Mouse (Mus musculus): Measurements from ENCODE around the gene Klk1b5. TPM values are rescaled to one million over a fixed set of nuclear protein-coding genes. Genes with fewer than 3 reads are reported as not detected.
A peak's percentile ranks its signal among the peaks of the same experiment; 100 is the strongest.

Gene Klk1b5
- polyA plus RNA-seq, 1 experiment from 2014 or later, result not detected

DNA sequence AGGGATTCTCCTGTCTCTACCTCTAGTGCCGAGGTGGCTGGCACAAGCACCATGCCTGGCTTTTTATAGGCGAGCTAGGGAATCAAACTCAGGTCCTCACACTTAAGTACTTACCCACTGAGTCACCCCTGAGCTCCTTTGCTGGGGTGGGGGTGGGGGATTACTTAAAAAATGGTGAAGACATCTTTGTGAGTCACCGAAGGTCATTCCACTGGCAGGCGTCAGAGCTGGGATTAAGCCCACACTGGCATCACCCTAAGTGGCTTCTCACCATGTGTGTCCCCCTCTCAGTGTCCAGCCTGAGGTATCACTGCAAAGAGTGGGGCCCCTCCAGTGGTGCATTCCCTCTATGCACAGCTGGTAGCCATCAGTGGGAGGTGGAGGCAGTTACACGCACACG, 44.7 kb downstream of the Klk1b5 start:
- H3K9ac ChIP-seq, result no peak overlapping the region
- no peak overlapping the region for H3K4me3 ChIP-seq
- no peaks in the 10 kb centered on the region for H3K36me3 ChIP-seq
- no peak overlapping the region for H3K4me2 ChIP-seq
- ATAC-seq (ENCODE audit: low FRiP score, low read depth), result no peak
- 81% methylated on average over 6 of the region's 6 CpGs for whole genome bisulfite sequencing
- H3K4me1 ChIP-seq (replicated peaks), result peaks cover 8% of the 10 kb centered on the region
- no peak overlapping the region for H3K27ac ChIP-seq (replicated peaks)
- no peaks in the 10 kb centered on the region for H3K9me3 ChIP-seq
- 0 out of 2 replicates have a peak, but pooled peaks cover 4% of the 10 kb centered on the region for H3K27me3 ChIP-seq

GRCm38 (mm10) chr7:44261147-44261546, 45.4 kb downstream of the Klk1b5 start, which contains the start of gene Gm15517:
Gene Gm15517, plus strand, starts transcription at chr7:44261447.
- H3K27me3 ChIP-seq, result 0 out of 2 replicates have a peak, but pooled peaks cover 4% of the 10 kb centered on the region
- no peak within 1 kb of the TSS for H3K9ac ChIP-seq
- 35% methylated on average over 5 of the region's 5 CpGs for WGBS
- H3K4me3 ChIP-seq, result no peak within 1 kb of the TSS
- no peaks in the 10 kb centered on the region for H3K9me3 ChIP-seq
- no peak for ATAC-seq (ENCODE audit: low FRiP score, low read depth)
- no peaks in the 10 kb centered on the region for H3K36me3 ChIP-seq
- H3K4me2 ChIP-seq, result no peak within 1 kb of the TSS
- peaks cover 8% of the 10 kb centered on the region for H3K4me1 ChIP-seq (replicated peaks)
- no peak within 1 kb of the TSS for H3K27ac ChIP-seq (replicated peaks)

DNA sequence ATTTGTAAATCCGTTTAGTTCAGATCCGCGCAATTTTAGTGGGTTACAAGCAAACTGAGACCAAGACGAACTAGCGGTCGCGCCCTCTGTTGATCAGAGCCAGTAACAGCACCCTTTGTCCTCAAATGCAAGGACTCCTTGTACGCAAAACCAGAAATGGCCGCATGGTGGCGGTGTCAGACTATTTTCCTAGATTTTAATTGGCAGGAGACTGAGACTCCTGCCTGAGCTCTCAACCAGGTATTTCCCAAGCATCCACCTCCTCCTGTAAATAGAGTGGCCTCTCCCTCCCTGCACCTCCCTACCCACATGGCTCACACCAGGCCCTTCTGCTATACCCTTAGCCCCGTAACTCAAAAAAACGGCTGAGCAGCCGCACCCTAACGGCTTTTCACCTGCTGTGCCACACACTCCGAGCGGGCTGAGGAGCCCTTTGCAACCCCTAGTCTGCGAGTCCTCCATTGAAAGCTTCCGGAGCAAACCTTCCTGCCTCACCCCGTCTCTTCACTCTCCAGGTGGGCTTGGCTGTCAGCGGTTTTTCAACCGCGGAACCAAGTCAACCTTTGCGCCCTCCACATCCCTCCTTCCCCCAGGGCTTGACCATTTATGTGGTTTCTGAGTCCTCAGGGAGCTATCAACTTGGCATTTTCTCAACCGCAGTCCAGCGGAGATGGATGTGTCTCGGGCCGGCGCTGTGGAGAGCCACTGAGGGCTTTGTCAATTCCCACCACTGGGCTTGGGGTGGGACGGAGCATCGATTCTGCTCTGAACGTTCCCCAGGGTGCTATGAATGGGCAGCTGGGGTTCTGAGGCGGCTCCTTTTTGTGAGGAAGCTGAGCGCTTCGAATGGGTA, 47.3 kb downstream of the Klk1b5 start:
- 0 out of 2 replicates have a peak, but pooled peaks cover 4% of the 10 kb centered on the region for H3K27me3 ChIP-seq
- H3K9ac ChIP-seq, result peak overlapping the region; percentile 51
- H3K36me3 ChIP-seq, result no peaks in the 10 kb centered on the region
- H3K4me3 ChIP-seq, result peak overlapping the region; percentile 38
- WGBS, result under 1% methylated on average over 34 of the region's 34 CpGs
- no peaks in the 10 kb centered on the region for H3K9me3 ChIP-seq
- peaks cover 8% of the 10 kb centered on the region for H3K4me1 ChIP-seq (replicated peaks)
- peak overlapping the region; percentile 78 for H3K4me2 ChIP-seq
- peak; percentile 87 for ATAC-seq (ENCODE audit: low FRiP score, low read depth)
- H3K27ac ChIP-seq (replicated peaks), result peak overlapping the region; percentile 76

DNA sequence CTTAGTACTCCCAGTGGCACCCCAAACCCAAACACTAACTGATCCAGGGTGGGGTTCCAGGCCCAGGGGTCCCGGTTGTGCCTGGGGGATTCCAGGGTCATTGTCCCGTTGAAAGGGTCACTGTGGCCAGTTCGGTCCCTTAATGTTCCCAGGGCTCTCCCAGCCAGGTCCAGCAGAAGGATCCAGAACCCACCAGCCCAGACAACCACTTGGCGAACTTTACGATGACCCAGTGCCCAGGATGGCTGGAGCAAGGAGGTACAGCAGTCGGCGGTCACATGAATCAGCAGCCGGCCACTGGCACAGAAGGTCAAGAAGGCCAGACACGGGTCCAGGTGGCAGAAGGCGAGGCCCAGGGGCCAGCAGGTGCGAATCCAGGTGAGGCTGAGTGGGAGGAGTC, 52.4 kb downstream of the Klk1b5 start:
- Histone ChIP-seq H3K27me3 (no peaks in the 10 kb centered on the region), H3K4me3 (no peak overlapping the region), H3K4me1 (replicated peaks) (peaks cover 5% of the 10 kb centered on the region), H3K4me2 (no peak overlapping the region), H3K9ac (no peak overlapping the region), H3K27ac (replicated peaks) (no peak overlapping the region), H3K36me3 (no peaks in the 10 kb centered on the region), H3K9me3 (no peaks in the 10 kb centered on the region)
- no peak for ATAC-seq (ENCODE audit: low FRiP score, low read depth)
- 88% methylated on average over 11 of the region's 11 CpGs for WGBS

GRCm38 (mm10) chr7:44269397-44269796, 53.7 kb downstream of the Klk1b5 start:
- Histone ChIP-seq H3K4me2 (no peak overlapping the region), H3K4me3 (no peak overlapping the region), H3K9ac (no peak overlapping the region), H3K4me1 (replicated peaks) (no peaks in the 10 kb centered on the region), H3K9me3 (no peaks in the 10 kb centered on the region), H3K36me3 (no peaks in the 10 kb centered on the region), H3K27me3 (0 out of 2 replicates have a peak, but pooled peaks cover 4% of the 10 kb centered on the region), H3K27ac (replicated peaks) (no peak overlapping the region)
- no peak for ATAC-seq (ENCODE audit: low FRiP score, low read depth)
- 84% methylated on average over 2 of the region's 2 CpGs for WGBS

Other genes with a start within 250 kb of the Klk1b5 start
- gene Klk1b1, start 249.2 kb upstream of the Klk1b5 start, polyA plus RNA-seq (2015; fragmentation: Nextera tagmentation; extraction: Ambion mirVana), result not detected in 2 replicates
- not detected in 2 replicates for gene Klk1b9, start 239.9 kb upstream of the Klk1b5 start, polyA plus RNA-seq (2015; fragmentation: Nextera tagmentation; extraction: Ambion mirVana)
- gene Klk1b11, start 220.1 kb upstream of the Klk1b5 start, polyA plus RNA-seq (2015; fragmentation: Nextera tagmentation; extraction: Ambion mirVana), result not detected in 2 replicates
- gene Klk1b26, start 203.8 kb upstream of the Klk1b5 start, polyA plus RNA-seq (2015; fragmentation: Nextera tagmentation; extraction: Ambion mirVana), result not detected in 2 replicates
- gene Klk1b27, start 163.7 kb upstream of the Klk1b5 start, polyA plus RNA-seq (2015; fragmentation: Nextera tagmentation; extraction: Ambion mirVana), result not detected in 2 replicates
- not detected in 2 replicates for gene Klk1b21, start 113.6 kb upstream of the Klk1b5 start, polyA plus RNA-seq (2015; fragmentation: Nextera tagmentation; extraction: Ambion mirVana)
- not detected in 2 replicates for gene Klk1b22, start 103.3 kb upstream of the Klk1b5 start, polyA plus RNA-seq (2015; fragmentation: Nextera tagmentation; extraction: Ambion mirVana)
- gene Klk1b16, start 79.2 kb upstream of the Klk1b5 start, polyA plus RNA-seq (2015; fragmentation: Nextera tagmentation; extraction: Ambion mirVana), result not detected in 2 replicates
- gene Klk1b24, start 27.7 kb upstream of the Klk1b5 start, polyA plus RNA-seq (2015; fragmentation: Nextera tagmentation; extraction: Ambion mirVana), result not detected in 2 replicates
- gene Klk1b3, start 17.8 kb upstream of the Klk1b5 start, polyA plus RNA-seq (2015; fragmentation: Nextera tagmentation; extraction: Ambion mirVana), result not detected in 2 replicates
- gene Klk1b4, start 8.5 kb upstream of the Klk1b5 start, polyA plus RNA-seq (2015; fragmentation: Nextera tagmentation; extraction: Ambion mirVana), result not detected in 2 replicates
- gene Klk1, start 9.4 kb downstream of the Klk1b5 start, polyA plus RNA-seq (2015; fragmentation: Nextera tagmentation; extraction: Ambion mirVana), result not detected in 2 replicates
- 0.17 TPM in 1 of 2 replicates, not detected in the other for gene Gm36864, start 20.2 kb downstream of the Klk1b5 start, polyA plus RNA-seq (2015; fragmentation: Nextera tagmentation; extraction: Ambion mirVana)
- 1.1 and 1.2 TPM in 2 replicates for gene 1700028J19Rik, start 30.8 kb downstream of the Klk1b5 start, polyA plus RNA-seq (2015; fragmentation: Nextera tagmentation; extraction: Ambion mirVana)
- 193 and 221 TPM in 2 replicates for gene 2410002F23Rik, start 30.8 kb downstream of the Klk1b5 start, polyA plus RNA-seq (2015; fragmentation: Nextera tagmentation; extraction: Ambion mirVana)
- not detected in 2 replicates for gene Acp4, start 41.4 kb downstream of the Klk1b5 start, polyA plus RNA-seq (2015; fragmentation: Nextera tagmentation; extraction: Ambion mirVana)
- 1.2 TPM in 1 of 2 replicates, not detected in the other for gene Gm15517, start 45.5 kb downstream of the Klk1b5 start, polyA plus RNA-seq (2015; fragmentation: Nextera tagmentation; extraction: Ambion mirVana)
- gene Clec11a, start 91.0 kb downstream of the Klk1b5 start, polyA plus RNA-seq (2015; fragmentation: Nextera tagmentation; extraction: Ambion mirVana), result 3.0 and 3.4 TPM in 2 replicates
- gene Shank1, start 94.3 kb downstream of the Klk1b5 start, polyA plus RNA-seq (2015; fragmentation: Nextera tagmentation; extraction: Ambion mirVana), result 38.7 and 42.3 TPM in 2 replicates
- gene Syt3, start 168.2 kb downstream of the Klk1b5 start, polyA plus RNA-seq (2015; fragmentation: Nextera tagmentation; extraction: Ambion mirVana), result 58.9 and 68.8 TPM in 2 replicates
- gene 1700008O03Rik, start 169.9 kb downstream of the Klk1b5 start, polyA plus RNA-seq (2015; fragmentation: Nextera tagmentation; extraction: Ambion mirVana), result 2.8 and 2.9 TPM in 2 replicates
- 16.7 and 16.9 TPM in 2 replicates for gene Lrrc4b, start 213.1 kb downstream of the Klk1b5 start, polyA plus RNA-seq (2015; fragmentation: Nextera tagmentation; extraction: Ambion mirVana)
- gene Aspdh, start 249.4 kb downstream of the Klk1b5 start, polyA plus RNA-seq (2015; fragmentation: Nextera tagmentation; extraction: Ambion mirVana), result 3.7 and 5.0 TPM in 2 replicates

Measured in hindbrain, embryonic 15.5 days (tissue).